Mouse (Mus musculus): ENCODE data around the gene Ppp4r2.

GRCm38 (mm10) chr6:100876624-100877017 lies 43.2 kb downstream of the Ppp4r2 start:
- TF ChIP-seq POLR2A (IDR thresholded peaks at IDR 0.05; ENCODE audit: low read depth, low read length) (no peak), CTCF (IDR thresholded peaks at IDR 0.05; ENCODE audit: extremely low read depth, insufficient read length, insufficient replicate concordance, low read depth, low read length) (no peak)
